Mouse (Mus musculus) kidney, adult 9 months (tissue): ENCODE data around the gene Dpm1.

Experiments used
- DNase-seq: peaks from one replicate; pipeline ENCODE4 v3.0.0; 2022

Gene Dpm1

DNA sequence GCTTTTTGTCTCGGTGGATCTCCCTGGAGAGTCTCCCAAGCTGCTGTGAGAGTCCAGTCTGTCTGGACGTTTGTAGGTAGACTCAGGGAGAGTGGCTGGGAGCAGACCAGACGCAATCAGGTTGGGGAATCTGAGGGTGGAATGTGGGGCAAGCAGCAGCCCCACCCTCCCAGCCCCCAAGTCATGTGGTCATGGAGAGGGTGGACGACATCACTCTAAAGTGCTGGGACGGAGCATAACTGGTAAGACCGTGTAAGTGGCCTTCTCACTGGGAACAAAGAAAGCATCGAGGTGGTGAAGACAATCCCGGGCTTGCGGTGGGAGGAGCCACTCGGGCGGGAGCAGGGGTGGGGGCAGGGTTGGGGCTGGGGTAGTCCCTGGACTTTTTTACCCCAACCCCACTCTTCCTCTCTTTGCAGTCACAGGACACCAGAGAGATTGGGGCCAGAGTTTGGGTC, 68.8 kb downstream of the Dpm1 start:
- DNase-seq: no peak

DNA sequence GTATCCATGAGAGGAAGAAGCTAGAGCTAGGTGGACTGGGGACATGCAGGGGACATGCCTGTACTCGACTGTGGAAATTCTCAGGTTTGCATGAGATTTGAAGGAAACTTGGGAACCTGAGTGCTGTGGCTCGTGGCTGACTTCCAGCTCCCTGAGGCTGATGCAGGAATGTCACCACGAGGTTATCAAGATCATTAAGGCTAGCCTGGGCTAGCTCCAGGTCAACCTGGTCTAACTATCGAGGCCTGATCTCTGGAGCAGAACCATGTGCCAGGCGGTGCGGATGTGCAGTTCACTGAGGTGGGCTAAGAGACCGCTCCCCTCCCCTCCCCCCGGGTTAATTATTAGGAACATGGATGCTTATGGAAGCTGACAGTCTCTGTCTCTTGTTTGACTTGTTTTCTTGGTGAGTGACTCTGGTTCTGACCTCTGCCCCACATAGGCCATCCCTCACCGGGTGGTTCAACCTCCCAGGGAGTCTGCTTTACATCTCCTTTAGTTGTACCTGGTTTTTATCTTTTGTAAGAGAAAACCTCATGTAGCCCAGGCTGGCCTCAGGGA, 69.9 kb downstream of the Dpm1 start:
- DNase-seq: no peak
